10 mouse cellular contexts compared by ENCODE assay signal in the genomic region with DNA sequence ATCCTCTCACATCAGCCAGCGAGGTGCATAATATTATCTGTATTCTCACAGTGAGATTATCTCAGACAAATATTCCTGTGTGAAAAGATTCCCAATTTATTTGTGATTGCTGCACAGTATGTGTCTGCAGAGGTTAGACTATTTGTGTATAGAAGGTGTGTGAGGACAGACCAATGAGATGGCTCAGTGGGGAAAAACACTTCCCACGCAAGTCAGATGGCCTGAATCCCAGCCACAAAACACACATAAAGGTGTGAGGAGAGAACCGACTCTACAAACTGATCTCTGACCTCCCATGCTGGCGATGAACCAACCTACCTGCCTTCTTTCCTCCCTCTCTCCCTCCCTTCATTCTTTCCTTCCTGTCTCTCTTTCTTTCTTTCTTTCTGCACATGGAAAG.
"Had no signal": no experiment of that assay in that cellular context is flagged by ENCODE, and none has a peak within 500 bp of the region (broad histone marks: within the 10 kb centered on the region; RNA-seq: fewer than 3 reads in every experiment).

No protein-coding gene starts in this region.

- H3K9ac ChIP-seq: lung, embryonic 15.5 days; stomach, embryonic 15.5 days had no signal

- H3K9me3 ChIP-seq: lung, embryonic 15.5 days; midbrain, embryonic 10.5 days; stomach, embryonic 15.5 days had no signal

- DNase-seq: layer of hippocampus, postnatal 36 days; midbrain, embryonic 14.5 days; thymus, postnatal 25 days had no signal

- H3K27me3 ChIP-seq: lung, embryonic 15.5 days; megakaryocyte, embryonic 14.5 days; stomach, embryonic 15.5 days had no signal

- H3K4me3 ChIP-seq: left cerebral cortex, adult 2 months; lung, embryonic 15.5 days; megakaryocyte, embryonic 14.5 days; midbrain, embryonic 10.5 days; stomach, embryonic 15.5 days had no signal

- ATAC-seq: intestine, embryonic 16.5 days had no signal

- H3K4me2 ChIP-seq: lung, embryonic 15.5 days; stomach, embryonic 15.5 days had no signal

- H3K27ac ChIP-seq: kidney, postnatal 0 days; left cerebral cortex, adult 2 months; lung, embryonic 15.5 days; midbrain, embryonic 10.5 days; stomach, embryonic 15.5 days had no signal
